Mouse (Mus musculus) lung, adult 2 months (tissue): ENCODE measurements around the gene Tmub2. TPM values are rescaled to one million over a fixed set of nuclear protein-coding genes. Genes with fewer than 3 reads are reported as not detected.

Experiments
- DNase-seq: peaks from one replicate; pipeline ENCODE4 v3.0.0; 2022
- H3K4me1 ChIP-seq: fragments of 200-500 bp; 2 replicates; pipeline ENCODE4 v1.6.1; 2011; ENCODE audit warnings: low read length; ENCODE audit not compliant: control insufficient read depth, insufficient read depth
- H3K4me3 ChIP-seq: fragments of 200-500 bp; replicated peaks from 2 replicates; pipeline ENCODE3; 2011; ENCODE audit warnings: low read depth, mild to moderate bottlenecking, control low read depth, low read length; ENCODE audit errors: extremely low read depth
- CTCF ChIP-seq: fragments of 200-500 bp; IDR thresholded peaks from 2 replicates; pipeline ENCODE4 v1.5.1; 2011; ENCODE audit warnings: mild to moderate bottlenecking, low read length, control low read depth; ENCODE audit not compliant: insufficient read depth
- POLR2A ChIP-seq: fragments of 200-500 bp; IDR thresholded peaks from 2 replicates; pipeline ENCODE4 v1.6.1; 2011; ENCODE audit warnings: low read depth, mild to moderate bottlenecking, control low read depth, low read length, borderline replicate concordance; ENCODE audit errors: extremely low read depth
- WGBS: fragments of 180-500 bp; shearing (Covaris S2); methylation state at CpG from one replicate; pipeline ENCODE4 v1.1.7; 2018; 5-methylcytosine and 5-hydroxymethylcytosine counted together
- polyA plus RNA-seq: library from polyadenylated mRNA; depleted of rRNA; stranded (reverse); fragments of >200 nt; gene quantifications from 2 replicates; pipeline ENCODE4 v1.2.3, GENCODE M21; 2012

The Tmub2 gene
- polyA plus RNA-seq, 1 experiment, result 53.4 TPM

- H3K4me3 ChIP-seq, result peak overlapping the region; percentile 61
- 13% methylated on average over 14 of the region's 14 CpGs for WGBS
- no peak for DNase-seq
- no peak for TF ChIP-seq CTCF
- TF ChIP-seq POLR2A, result no peak
- H3K4me1 ChIP-seq, result peaks cover 6% of the 10 kb centered on the region; the same call in 1 of the 2 replicates
Observed at GRCm38 (mm10) chr11:102315690-102316571, 31.2 kb downstream of the Tmub2 start.

GRCm38 (mm10) chr11:102316572-102317297 lies 32.0 kb downstream of the Tmub2 start:
- peak overlapping the region; percentile 97 for H3K4me3 ChIP-seq
- WGBS, result under 1% methylated on average over 62 of the region's 80 CpGs
- TF ChIP-seq CTCF, result no peak
- peak; percentile 47; the same call in 1 of the 2 replicates for TF ChIP-seq POLR2A
- peaks cover 6% of the 10 kb centered on the region; the same call in 1 of the 2 replicates for H3K4me1 ChIP-seq
- peak; percentile 88 for DNase-seq

- DNase-seq, result peak; percentile 64
- H3K4me1 ChIP-seq, result peaks cover 6% of the 10 kb centered on the region; the same call in 1 of the 2 replicates
- under 1% methylated on average over 68 of the region's 87 CpGs for WGBS
- TF ChIP-seq CTCF, result no peak
- no peak for TF ChIP-seq POLR2A
- peak overlapping the region; percentile 97 for H3K4me3 ChIP-seq
Observed at GRCm38 (mm10) chr11:102317298-102317900, 32.7 kb downstream of the Tmub2 start.

- peaks cover 6% of the 10 kb centered on the region; the same call in 1 of the 2 replicates for H3K4me1 ChIP-seq
- peak; percentile 78 for DNase-seq
- TF ChIP-seq POLR2A (no peak), CTCF (no peak)
- WGBS, result under 1% methylated on average over 47 of the region's 77 CpGs
- peak overlapping the region; percentile 97 for H3K4me3 ChIP-seq
Observed at GRCm38 (mm10) chr11:102317901-102318575, 33.3 kb downstream of the Tmub2 start.

GRCm38 (mm10) chr11:102318576-102319409 lies 34.1 kb downstream of the Tmub2 start:
- DNase-seq, result no peak
- Histone ChIP-seq H3K4me3 (peak overlapping the region; percentile 97), H3K4me1 (peaks cover 6% of the 10 kb centered on the region; the same call in 1 of the 2 replicates)
- TF ChIP-seq POLR2A, result peak; percentile 38; the same call in 1 of the 2 replicates
- no peak for TF ChIP-seq CTCF
- 1% methylated on average over 83 of the region's 84 CpGs for WGBS

- DNase-seq, result peak; percentile 82
- TF ChIP-seq CTCF, result no peak
- TF ChIP-seq POLR2A, result peak; percentile 40; the same call in 1 of the 2 replicates
- under 1% methylated on average over 25 of the region's 25 CpGs for whole genome bisulfite sequencing
Observed at GRCm38 (mm10) chr11:102319410-102319792, 34.7 kb downstream of the Tmub2 start, which contains the start of gene Ubtf. Gene Ubtf (minus strand): TSS chr11:102319742.

GRCm38 (mm10) chr11:102319941-102320685 lies 35.4 kb downstream of the Tmub2 start:
- peak overlapping the region; percentile 66 for H3K4me3 ChIP-seq
- under 1% methylated on average over 38 of the region's 38 CpGs for WGBS
- no peak for TF ChIP-seq CTCF
- TF ChIP-seq POLR2A, result peak; percentile 87; the same call in 1 of the 2 replicates
- DNase-seq, result peak; percentile 85
- H3K4me1 ChIP-seq, result peaks cover 6% of the 10 kb centered on the region; the same call in 1 of the 2 replicates

More at GRCm38 (mm10) chr11:102319410-102319792, 34.7 kb downstream of the Tmub2 start, which contains the start of gene Ubtf:
- Histone ChIP-seq H3K4me1 (peaks cover 6% of the 10 kb centered on the region; the same call in 1 of the 2 replicates), H3K4me3 (peak within 1 kb of the TSS; percentile 97)
